Mouse (Mus musculus) neural tube, embryonic 15.5 days (tissue): ENCODE results near the gene Ntn3. TPM values are rescaled to one million over a fixed set of nuclear protein-coding genes. Genes with fewer than 3 reads are reported as not detected.

Source experiments
- ATAC-seq: fragments of 200-750 bp; cut with Nextera tagmentation; 2 replicates; pipeline ENCODE4 v1.8.0; 2017; ENCODE audit warnings: mild to moderate bottlenecking, moderate TSS enrichment, moderate library complexity; ENCODE audit not compliant: low FRiP score
- H3K27ac ChIP-seq: fragments of 300-500 bp; sonication (generic); replicated peaks from 2 replicates; pipeline ENCODE4 v1.5.1; 2015; ENCODE audit warnings: mild to moderate bottlenecking, inconsistent platforms
- H3K27me3 ChIP-seq: fragments of 300-500 bp; sonication (generic); replicated peaks from 2 replicates; pipeline ENCODE4 v1.6.1; 2015; ENCODE audit warnings: inconsistent platforms
- H3K36me3 ChIP-seq: fragments of 300-500 bp; sonication (generic); 2 replicates; pipeline ENCODE4 v1.6.1; 2015; ENCODE audit warnings: inconsistent platforms
- H3K4me1 ChIP-seq: fragments of 300-500 bp; sonication (generic); 2 replicates; pipeline ENCODE4 v1.6.1; 2015; ENCODE audit warnings: inconsistent platforms
- H3K4me2 ChIP-seq: fragments of 300-500 bp; sonication (generic); 2 replicates; pipeline ENCODE4 v1.6.1; 2015; ENCODE audit warnings: inconsistent platforms, mild to moderate bottlenecking, moderate library complexity
- H3K4me3 ChIP-seq: fragments of 300-500 bp; sonication (generic); replicated peaks from 2 replicates; pipeline ENCODE4 v1.5.1; 2015; ENCODE audit warnings: mild to moderate bottlenecking, inconsistent platforms
- H3K9ac ChIP-seq: fragments of 300-500 bp; sonication (generic); replicated peaks from 2 replicates; pipeline ENCODE4 v1.6.1; 2015; ENCODE audit warnings: mild to moderate bottlenecking, inconsistent platforms
- H3K9me3 ChIP-seq: fragments of 300-500 bp; sonication (generic); replicated peaks from 2 replicates; pipeline ENCODE4 v1.6.1; 2016; ENCODE audit warnings: inconsistent platforms
- WGBS: fragments of 180-500 bp; shearing (Covaris S2); methylation state at CpG from one replicate; pipeline ENCODE4 v1.1.7; 2015; ENCODE audit warnings: mixed read lengths; 5-methylcytosine and 5-hydroxymethylcytosine counted together
- microRNA-seq: library from miRNA; unstranded; fragments of <30 nt; microRNA quantifications from one replicate; pipeline ENCODE4, GENCODE M21; 2017
- polyA plus RNA-seq: library from polyadenylated mRNA; unstranded; fragments of >200 nt; fragmentation: Nextera tagmentation; extraction: Ambion mirVana; gene quantifications from 2 replicates; pipeline ENCODE4 v1.2.1, GENCODE M21; 2015

The Ntn3 gene
- polyA plus RNA-seq, 1 experiment from 2014 or later = 6.0 TPM

- no peak overlapping the region for H3K27ac ChIP-seq
- peaks cover 9% of the 10 kb centered on the region for H3K4me1 ChIP-seq
- peaks cover 26% of the 10 kb centered on the region for H3K36me3 ChIP-seq
- no peak overlapping the region for H3K9ac ChIP-seq
- ATAC-seq = no peak
- H3K4me3 ChIP-seq = no peak overlapping the region
- no peaks in the 10 kb centered on the region for H3K27me3 ChIP-seq
- H3K4me2 ChIP-seq = no peak overlapping the region
- 93% methylated on average over 4 of the region's 4 CpGs for WGBS
- no peaks in the 10 kb centered on the region for H3K9me3 ChIP-seq
Observed at GRCm38 (mm10) chr17:24157526-24157925, 51.8 kb downstream of the Ntn3 start.

- H3K36me3 ChIP-seq = peaks cover 26% of the 10 kb centered on the region
- no peak overlapping the region for H3K27ac ChIP-seq
- H3K9me3 ChIP-seq = no peaks in the 10 kb centered on the region
Observed at GRCm38 (mm10) chr17:24157121-24157520, 52.2 kb downstream of the Ntn3 start.

GRCm38 (mm10) chr17:24156394-24156793 is 52.9 kb downstream of the Ntn3 start:
- WGBS = 86% methylated on average over 3 of the region's 3 CpGs
- ATAC-seq = no peak
- Histone ChIP-seq H3K9me3 (no peaks in the 10 kb centered on the region), H3K27me3 (no peaks in the 10 kb centered on the region), H3K4me1 (peaks cover 10% of the 10 kb centered on the region), H3K9ac (0 out of 2 replicates have a peak overlapping the region, but pooled peaks have one; percentile 7), H3K4me2 (no peak overlapping the region), H3K27ac (no peak overlapping the region), H3K36me3 (peaks cover 26% of the 10 kb centered on the region), H3K4me3 (no peak overlapping the region)

More at GRCm38 (mm10) chr17:24157121-24157520, 52.2 kb downstream of the Ntn3 start:
- H3K4me3 ChIP-seq = no peak overlapping the region
- ATAC-seq = no peak
- H3K4me2 ChIP-seq = no peak overlapping the region
- H3K4me1 ChIP-seq = peaks cover 8% of the 10 kb centered on the region
- 93% methylated on average over 6 of the region's 6 CpGs for WGBS
- H3K27me3 ChIP-seq = no peaks in the 10 kb centered on the region
- no peak overlapping the region for H3K9ac ChIP-seq

GRCm38 (mm10) chr17:24155742-24156141 is 53.6 kb downstream of the Ntn3 start:
- no peak for ATAC-seq
- peaks cover 26% of the 10 kb centered on the region for H3K36me3 ChIP-seq

GRCm38 (mm10) chr17:24154463-24154862 is 54.9 kb downstream of the Ntn3 start:
- Histone ChIP-seq H3K36me3 (peaks cover 26% of the 10 kb centered on the region), H3K4me2 (no peak overlapping the region), H3K4me3 (no peak overlapping the region), H3K9me3 (no peaks in the 10 kb centered on the region), H3K9ac (no peak overlapping the region), H3K27ac (no peak overlapping the region), H3K4me1 (peaks cover 9% of the 10 kb centered on the region), H3K27me3 (no peaks in the 10 kb centered on the region)
- ATAC-seq = no peak
- WGBS = 84% methylated on average over 3 of the region's 3 CpGs

More at GRCm38 (mm10) chr17:24155742-24156141, 53.6 kb downstream of the Ntn3 start:
- H3K9me3 ChIP-seq = no peaks in the 10 kb centered on the region
- peaks cover 9% of the 10 kb centered on the region for H3K4me1 ChIP-seq
- no peak overlapping the region for H3K4me3 ChIP-seq
- H3K27ac ChIP-seq = no peak overlapping the region
- WGBS = 91% methylated on average over 9 of the region's 9 CpGs
- H3K4me2 ChIP-seq = no peak overlapping the region
- no peaks in the 10 kb centered on the region for H3K27me3 ChIP-seq
- no peak overlapping the region for H3K9ac ChIP-seq

Small RNA genes lying within 50 kb of the gene (microRNA-seq; reads per million reads assigned to microRNA genes)
- not detected for gene Mir5134
- 0.52 reads per million for gene Mir6965

Other genes starting within 250 kb of the Ntn3 start
- gene Prss30, start 229.0 kb downstream of the Ntn3 start, polyA plus RNA-seq = 0.96 TPM in 1 of 2 replicates, not detected in the other
- gene Prss22, start 211.4 kb downstream of the Ntn3 start, polyA plus RNA-seq = not detected in 2 replicates
- gene Prss27, start 171.4 kb downstream of the Ntn3 start, polyA plus RNA-seq = 0.19 and 0.28 TPM in 2 replicates
- 75.9 and 77.4 TPM in 2 replicates for gene Kctd5, start 136.0 kb downstream of the Ntn3 start, polyA plus RNA-seq
- gene Pdpk1, start 58.6 kb downstream of the Ntn3 start, polyA plus RNA-seq = 63.9 and 68.9 TPM in 2 replicates
- 35.7 and 37.8 TPM in 2 replicates for gene Amdhd2, start 45.8 kb downstream of the Ntn3 start, polyA plus RNA-seq
- 1,457 and 1,659 TPM in 2 replicates for gene Atp6v0c, start 39.8 kb downstream of the Ntn3 start, polyA plus RNA-seq
- gene Tbc1d24, start 4.0 kb downstream of the Ntn3 start, polyA plus RNA-seq = 21.0 and 24.0 TPM in 2 replicates
- gene Tedc2, start 11.3 kb upstream of the Ntn3 start, polyA plus RNA-seq = 8.8 and 10.7 TPM in 2 replicates
- 13.4 and 26.3 TPM in 2 replicates for gene Ccnf, start 42.0 kb upstream of the Ntn3 start, polyA plus RNA-seq
- gene Abca17, start 141.5 kb upstream of the Ntn3 start, polyA plus RNA-seq = 0.70 and 1.3 TPM in 2 replicates
- gene Abca3, start 142.4 kb upstream of the Ntn3 start, polyA plus RNA-seq = 25.5 and 29.4 TPM in 2 replicates
- 289 and 293 TPM in 2 replicates for gene Rnps1, start 205.0 kb upstream of the Ntn3 start, polyA plus RNA-seq
- 51.5 and 58.8 TPM in 2 replicates for gene Eci1, start 217.1 kb upstream of the Ntn3 start, polyA plus RNA-seq
- 5.4 and 8.7 TPM in 2 replicates for gene Dnase1l2, start 233.6 kb upstream of the Ntn3 start, polyA plus RNA-seq